Mouse (Mus musculus) liver, embryonic 14.5 days (tissue): ENCODE results near the gene Atp1a4.

Experiments used
- CTCF ChIP-seq: IDR thresholded peaks from 2 replicates; pipeline ENCODE4 v1.5.1; 2016; ENCODE audit warnings: antibody characterized with exemption, low read depth, control low read depth
- EP300 ChIP-seq: IDR thresholded peaks from 2 replicates; pipeline ENCODE4 v1.6.1; 2016; ENCODE audit warnings: antibody characterized with exemption, low read depth

GRCm38 (mm10) chr1:172247216-172247615, 11.0 kb downstream of the Atp1a4 start:
- TF ChIP-seq CTCF (no peak), EP300 (no peak)
